Mouse (Mus musculus): Measurements from ENCODE around the gene Mettl6. TPM values are rescaled to one million over a fixed set of nuclear protein-coding genes. Genes with fewer than 3 reads are reported as not detected.

Mettl6 gene
- total RNA-seq, 2 experiments from 2014 or later = 35.3 to 41.7 TPM

- DNase-seq (ENCODE audit: low spot score in 2 of 2) = no peak
These were observed 60.9 kb downstream of the Mettl6 start for GRCm38 (mm10) chr14:31433851-31434360.

GRCm38 (mm10) chr14:31433126-31433525, 61.7 kb downstream of the Mettl6 start:
- DNase-seq (ENCODE audit: low spot score in 2 of 2) = no peak

- no peak for DNase-seq (ENCODE audit: low spot score in 2 of 2)
These were observed 62.4 kb downstream of the Mettl6 start for GRCm38 (mm10) chr14:31432424-31432823.

- DNase-seq (ENCODE audit: low spot score in 2 of 2) = no peak
These were observed 63.0 kb downstream of the Mettl6 start for GRCm38 (mm10) chr14:31431789-31432330.

DNA sequence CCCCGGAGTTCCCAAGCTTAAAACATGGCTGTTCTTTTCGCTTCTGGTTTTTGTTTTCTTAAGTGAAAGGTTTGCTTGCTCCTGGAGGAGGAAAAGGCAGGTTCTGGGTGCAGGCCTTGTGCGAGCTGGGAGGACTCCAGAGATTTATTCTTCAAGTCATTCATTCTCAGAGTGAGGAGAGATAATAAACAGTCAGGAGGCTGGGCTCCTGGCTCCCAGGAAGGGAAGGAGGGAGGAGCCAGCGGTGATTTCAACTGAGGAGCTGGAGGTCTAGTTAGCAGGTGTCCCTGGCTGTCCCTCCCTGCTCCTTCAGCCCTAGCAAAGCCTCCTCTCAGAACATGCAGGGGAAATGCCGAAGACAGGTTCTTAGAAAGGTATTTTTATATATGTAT, 65.8 kb downstream of the Mettl6 start:
- peak in 1 of 2 experiments; percentile 30 for DNase-seq (ENCODE audit: low spot score in 2 of 2)

DNA sequence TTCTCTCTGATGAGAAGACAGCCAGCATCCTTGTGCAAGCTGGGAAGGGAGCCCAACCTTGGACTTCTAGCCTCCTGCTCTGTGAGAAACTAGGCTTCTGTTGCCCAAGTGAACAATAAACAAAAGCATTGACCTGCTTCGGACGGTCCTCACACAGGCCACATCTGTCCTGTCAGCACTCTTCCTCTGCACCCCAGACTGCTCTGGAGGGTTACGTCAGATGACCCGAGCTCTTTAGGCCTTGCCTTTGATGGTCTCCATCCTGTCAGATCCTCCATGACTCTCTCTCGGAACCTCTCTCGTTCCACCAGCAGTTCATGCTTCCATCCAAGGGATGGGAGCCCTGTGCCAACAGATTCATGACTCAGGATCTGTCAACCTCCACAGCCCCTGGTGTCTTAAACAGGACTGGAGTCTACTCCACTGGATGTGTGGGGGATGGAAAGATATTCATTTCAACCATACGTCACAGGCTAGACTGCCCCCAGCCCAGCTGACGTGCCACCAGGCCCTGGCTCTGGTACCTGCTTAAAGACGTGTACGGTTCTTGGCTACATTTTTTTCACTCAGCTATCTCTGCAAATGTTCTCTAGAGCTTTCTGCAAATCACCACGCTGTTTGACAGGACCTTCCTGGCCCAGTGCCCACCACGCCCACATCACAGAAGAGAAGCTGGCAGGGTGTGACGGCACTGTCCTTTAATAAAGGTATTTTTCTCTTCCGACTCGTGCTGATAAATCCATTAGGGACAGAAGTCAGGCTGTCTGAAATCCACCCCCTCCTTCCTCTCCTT, 66.4 kb downstream of the Mettl6 start:
- DNase-seq (ENCODE audit: low spot score in 2 of 2) = peak; percentile 78 to 80

Other genes starting within 250 kb of the Mettl6 start
- gene Phf7, start 243.7 kb downstream of the Mettl6 start, total RNA-seq (2021) = 1 to 10 TPM; 3.2 to 4.1 TPM
- gene Bap1, start 243.6 kb downstream of the Mettl6 start, total RNA-seq (2021) = 100 to 1,000 TPM; 145 TPM
- gene Dnah1, start 171.1 kb downstream of the Mettl6 start, total RNA-seq (2021) = 1 to 10 TPM; 4.9 to 5.1 TPM
- gene Capn7, start 158.4 kb downstream of the Mettl6 start, total RNA-seq (2021) = 10 to 100 TPM; 37.5 to 40.8 TPM
- 10 to 100 TPM; 61.4 to 68.3 TPM for gene Sh3bp5, start 59.0 kb downstream of the Mettl6 start, total RNA-seq (2021)
- gene Eaf1, start 641 bp downstream of the Mettl6 start, total RNA-seq (2021) = 10 to 100 TPM; 14.2 to 16.2 TPM
- gene Colq, start 96.3 kb upstream of the Mettl6 start, total RNA-seq (2021) = under 1 TPM; 0.35 to 0.74 TPM
- gene Gm49387, start 145.8 kb upstream of the Mettl6 start, total RNA-seq (2021) = under 1 TPM in 1 of 2 experiments, not detected in 1; 0.66 TPM
- 1 to 10 TPM; 7.1 to 8.7 TPM for gene Btd, start 146.0 kb upstream of the Mettl6 start, total RNA-seq (2021)
- 1 to 10 TPM; 4.5 to 8.7 TPM for gene Hacl1, start 146.2 kb upstream of the Mettl6 start, total RNA-seq (2021)